Mouse (Mus musculus) limb, embryonic 14.5 days (tissue): Measurements from ENCODE around the gene Micall2. TPM values are rescaled to one million over a fixed set of nuclear protein-coding genes. Genes with fewer than 3 reads are reported as not detected.

Source experiments
- ATAC-seq: fragments of 200-750 bp; cut with Nextera tagmentation; 2 replicates; pipeline ENCODE4 v1.8.0; 2017; ENCODE audit warnings: low read depth, moderate number of reproducible peaks, moderate TSS enrichment; ENCODE audit not compliant: low FRiP score
- DNase-seq: peaks from one replicate; pipeline ENCODE4 v3.0.0-alpha.2; 2015; ENCODE audit warnings: low spot score
- H3K27ac ChIP-seq: fragments of 300-500 bp; sonication (generic); replicated peaks from 2 replicates; pipeline ENCODE4 v1.5.1; 2014; ENCODE audit warnings: low read depth, mild to moderate bottlenecking, low read length, moderate library complexity, mixed read lengths
- H3K27me3 ChIP-seq: fragments of 300-500 bp; sonication (generic); 2 replicates; pipeline ENCODE4 v1.6.1; 2014; ENCODE audit warnings: low read length, mixed read lengths; ENCODE audit not compliant: control insufficient read depth, insufficient read depth
- H3K36me3 ChIP-seq: fragments of 300-500 bp; sonication (generic); 2 replicates; pipeline ENCODE4 v1.6.1; 2014; ENCODE audit warnings: mild to moderate bottlenecking, low read length, moderate library complexity, mixed read lengths; ENCODE audit not compliant: control insufficient read depth, insufficient read depth
- H3K4me1 ChIP-seq: fragments of 300-500 bp; sonication (generic); 2 replicates; pipeline ENCODE4 v1.6.1; 2014; ENCODE audit warnings: antibody characterized with exemption, low read length, mixed read lengths; ENCODE audit not compliant: control insufficient read depth, insufficient read depth
- H3K4me2 ChIP-seq: fragments of 300-500 bp; sonication (generic); replicated peaks from 2 replicates; pipeline ENCODE4 v1.6.1; 2014; ENCODE audit warnings: low read depth, mild to moderate bottlenecking, low read length, moderate library complexity; ENCODE audit not compliant: severe bottlenecking
- H3K4me3 ChIP-seq: fragments of 300-500 bp; sonication (generic); replicated peaks from 2 replicates; pipeline ENCODE4 v1.5.1; 2014; ENCODE audit warnings: low read length
- H3K9ac ChIP-seq: fragments of 300-500 bp; sonication (generic); 2 replicates; pipeline ENCODE4 v1.6.1; 2014; ENCODE audit warnings: mild to moderate bottlenecking, low read depth, low read length, moderate library complexity; ENCODE audit not compliant: severe bottlenecking
- H3K9me3 ChIP-seq: fragments of 300-500 bp; sonication (generic); 2 replicates; pipeline ENCODE4 v1.6.1; 2016; ENCODE audit warnings: low read length; ENCODE audit not compliant: control insufficient read depth
- POLR2A ChIP-seq: fragments of 200-500 bp; IDR thresholded peaks from 2 replicates; pipeline ENCODE4 v1.8.0; 2012; ENCODE audit warnings: inconsistent platforms, mild to moderate bottlenecking, moderate library complexity, borderline replicate concordance; ENCODE audit not compliant: insufficient read depth, insufficient read length; ENCODE audit errors: extremely low read depth
- WGBS: fragments of 180-500 bp; shearing (Covaris S2); extraction: QIAGEN DNeasy Blood & Tissue Kit; methylation state at CpG from one replicate; pipeline ENCODE4 v1.1.7; 2014; 5-methylcytosine and 5-hydroxymethylcytosine counted together
- polyA plus RNA-seq, 2 experiments: library from polyadenylated mRNA; depleted of rRNA in 1 of 2; stranded (reverse) in 1 of 2; unstranded in 1 of 2; fragments of >200 nt; fragmentation: Nextera tagmentation in 1 of 2; extraction: Ambion mirVana in 1 of 2; gene quantifications; 2 replicates each; pipeline versions ENCODE4 v1.2.1 to v1.2.3; 2012 to 2014

The Micall2 gene
- polyA plus RNA-seq, 2 experiments: 5.5 to 6.5 TPM

- Histone ChIP-seq H3K27me3 (no peaks in the 10 kb centered on the region), H3K36me3 (no peaks in the 10 kb centered on the region), H3K9ac (no peak overlapping the region), H3K27ac (no peak overlapping the region), H3K4me3 (no peak overlapping the region), H3K9me3 (no peaks in the 10 kb centered on the region), H3K4me1 (peaks cover 27% of the 10 kb centered on the region), H3K4me2 (no peak overlapping the region)
- ATAC-seq: no peak
- no peak for DNase-seq
- 82% methylated on average over 11 of the region's 11 CpGs for WGBS
- TF ChIP-seq POLR2A: no peak
Measured at GRCm38 (mm10) chr5:139727261-139727660, 8.9 kb downstream of the Micall2 start.

DNA sequence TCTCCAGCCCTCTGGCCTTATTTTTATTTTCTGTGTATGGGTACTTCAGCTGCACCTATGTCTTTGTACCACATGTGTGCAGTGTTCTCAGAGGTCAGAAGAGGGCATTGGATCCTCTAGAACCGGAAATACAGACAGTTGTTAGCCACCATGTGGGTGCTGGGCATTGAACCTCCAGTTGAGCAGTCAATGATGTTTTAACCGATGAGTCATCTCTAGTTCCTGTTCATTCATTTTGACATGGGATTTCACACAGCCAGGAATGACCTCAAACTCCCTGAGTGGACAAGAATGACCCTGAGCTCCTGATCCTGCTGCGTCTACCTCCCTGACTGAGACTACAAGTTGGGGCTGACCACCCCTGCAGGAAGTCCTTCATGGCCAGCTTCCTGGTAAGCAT is 9.9 kb downstream of the Micall2 start:
- no peaks in the 10 kb centered on the region for H3K27me3 ChIP-seq
- H3K9ac ChIP-seq: no peak overlapping the region
- WGBS: 85% methylated on average over 3 of the region's 3 CpGs
- H3K36me3 ChIP-seq: no peaks in the 10 kb centered on the region
- H3K9me3 ChIP-seq: no peaks in the 10 kb centered on the region
- no peak overlapping the region for H3K27ac ChIP-seq
- H3K4me1 ChIP-seq: peaks cover 24% of the 10 kb centered on the region
- no peak overlapping the region for H3K4me3 ChIP-seq
- TF ChIP-seq POLR2A: no peak
- no peak overlapping the region for H3K4me2 ChIP-seq
- ATAC-seq: no peak
- DNase-seq: no peak

DNA sequence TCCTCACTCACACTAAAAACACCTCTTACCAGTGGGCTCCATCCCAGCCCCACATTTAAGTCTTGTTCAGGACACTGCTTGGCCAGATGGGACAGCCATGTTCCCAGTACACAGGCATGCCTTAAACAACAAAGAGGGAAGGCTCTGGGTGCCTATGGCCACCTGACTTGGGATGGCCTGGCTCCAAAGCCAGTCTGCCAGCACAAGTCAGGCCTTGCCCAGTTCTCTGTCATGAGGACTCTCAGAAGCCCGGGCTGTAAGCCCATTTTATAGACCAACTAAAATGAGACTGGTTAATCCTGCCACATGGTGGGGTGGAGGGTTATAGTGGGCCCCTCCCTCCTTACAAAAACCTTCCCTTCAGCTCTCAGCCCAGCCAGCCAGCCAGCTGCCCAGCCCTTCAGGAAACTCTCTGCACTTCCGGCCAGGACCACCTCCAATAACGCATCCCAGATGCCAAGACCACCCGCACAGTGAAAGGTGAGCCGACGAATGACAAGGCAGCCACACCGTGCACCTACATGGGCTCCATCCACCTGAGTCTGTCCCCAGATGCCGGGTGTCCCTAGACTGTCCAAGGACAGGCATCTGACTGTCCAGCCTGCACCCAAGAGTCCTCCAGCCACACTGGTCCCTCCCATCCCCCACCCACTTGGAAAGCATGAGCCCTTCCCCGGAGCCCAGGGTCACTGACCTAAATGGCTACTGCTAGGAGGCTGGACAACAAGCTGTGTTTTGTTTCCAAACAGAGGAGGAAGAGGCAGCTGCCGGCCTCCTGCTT is 11.6 kb downstream of the Micall2 start:
- H3K4me3 ChIP-seq: no peak overlapping the region
- H3K4me2 ChIP-seq: no peak overlapping the region
- no peaks in the 10 kb centered on the region for H3K9me3 ChIP-seq
- peak; percentile 39 for ATAC-seq
- H3K9ac ChIP-seq: no peak overlapping the region
- no peaks in the 10 kb centered on the region for H3K36me3 ChIP-seq
- no peak overlapping the region for H3K27ac ChIP-seq
- WGBS: 15% methylated on average over 10 of the region's 10 CpGs
- no peaks in the 10 kb centered on the region for H3K27me3 ChIP-seq
- H3K4me1 ChIP-seq: peaks cover 12% of the 10 kb centered on the region
- DNase-seq: no peak
- no peak for TF ChIP-seq POLR2A

GRCm38 (mm10) chr5:139723113-139723512 is 13.0 kb downstream of the Micall2 start:
- WGBS: 69% methylated on average over 9 of the region's 9 CpGs
- Histone ChIP-seq H3K27ac (no peak overlapping the region), H3K4me1 (peaks cover 12% of the 10 kb centered on the region), H3K27me3 (no peaks in the 10 kb centered on the region), H3K9ac (no peak overlapping the region), H3K36me3 (0 out of 2 replicates have a peak, but pooled peaks cover 4% of the 10 kb centered on the region), H3K4me3 (no peak overlapping the region), H3K9me3 (no peaks in the 10 kb centered on the region), H3K4me2 (no peak overlapping the region)
- DNase-seq (no peak), ATAC-seq (no peak)
- no peak for TF ChIP-seq POLR2A

DNA sequence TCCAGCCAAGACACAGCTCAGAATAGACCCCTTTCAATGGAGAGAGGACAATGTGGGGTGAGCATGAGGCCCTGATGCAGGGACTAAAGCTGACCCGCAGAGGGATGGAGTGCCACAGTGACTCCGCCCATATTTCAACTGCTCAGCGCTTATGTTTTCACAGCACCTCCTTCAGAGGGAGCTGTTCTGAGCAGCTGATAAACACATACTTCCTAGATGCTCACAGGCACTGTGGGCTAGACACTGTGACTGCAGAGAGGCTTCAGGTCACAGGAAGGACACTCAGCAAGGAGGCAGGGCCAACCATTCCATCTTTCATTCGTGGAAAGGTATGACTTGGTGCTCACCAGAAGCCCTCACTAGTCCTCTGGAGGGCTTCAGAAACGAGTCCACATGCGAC is 13.4 kb downstream of the Micall2 start:
- H3K9me3 ChIP-seq: no peaks in the 10 kb centered on the region
- no peak for ATAC-seq
- no peak for TF ChIP-seq POLR2A
- no peak overlapping the region for H3K9ac ChIP-seq
- H3K4me3 ChIP-seq: no peak overlapping the region
- 66% methylated on average over 6 of the region's 6 CpGs for WGBS
- H3K27me3 ChIP-seq: no peaks in the 10 kb centered on the region
- no peak overlapping the region for H3K4me2 ChIP-seq
- no peak for DNase-seq
- H3K4me1 ChIP-seq: peaks cover 12% of the 10 kb centered on the region
- 0 out of 2 replicates have a peak, but pooled peaks cover 4% of the 10 kb centered on the region for H3K36me3 ChIP-seq
- no peak overlapping the region for H3K27ac ChIP-seq
